Mouse (Mus musculus) kidney, embryonic 14.5 days (tissue): ENCODE measurements around the gene Cpn2. TPM values are rescaled to one million over a fixed set of nuclear protein-coding genes. Genes with fewer than 3 reads are reported as not detected.
A peak's percentile ranks its signal among the peaks of the same experiment; 100 is the strongest.

Experiments used
- ATAC-seq: fragments of 200-750 bp; cut with Nextera tagmentation; 2 replicates; pipeline ENCODE4 v1.8.0; 2017; ENCODE audit warnings: moderate number of reproducible peaks, mild to moderate bottlenecking, moderate TSS enrichment, moderate library complexity; ENCODE audit not compliant: low FRiP score, low TSS enrichment
- H3K27ac ChIP-seq: fragments of 300-500 bp; sonication (generic); 2 replicates; pipeline ENCODE4 v1.5.1; 2014; ENCODE audit warnings: low read depth, mild to moderate bottlenecking, low read length, moderate library complexity, mixed read lengths
- H3K27me3 ChIP-seq: fragments of 300-500 bp; sonication (generic); 2 replicates; pipeline ENCODE4 v1.6.1; 2014; ENCODE audit warnings: mild to moderate bottlenecking, low read length; ENCODE audit not compliant: control insufficient read depth, insufficient read depth
- H3K36me3 ChIP-seq: fragments of 300-500 bp; sonication (generic); 2 replicates; pipeline ENCODE4 v1.6.1; 2014; ENCODE audit warnings: low read length, mixed read lengths; ENCODE audit not compliant: control insufficient read depth, insufficient read depth
- H3K4me1 ChIP-seq: fragments of 300-500 bp; sonication (generic); 2 replicates; pipeline ENCODE4 v1.6.1; 2014; ENCODE audit warnings: low read length, mixed read lengths; ENCODE audit not compliant: control insufficient read depth, insufficient read depth
- H3K4me2 ChIP-seq: fragments of 300-500 bp; sonication (generic); replicated peaks from 2 replicates; pipeline ENCODE4 v1.6.1; 2014; ENCODE audit warnings: low read depth, mild to moderate bottlenecking, low read length
- H3K4me3 ChIP-seq: fragments of 300-500 bp; sonication (generic); 2 replicates; pipeline ENCODE4 v1.5.1; 2014; ENCODE audit warnings: mild to moderate bottlenecking, low read length
- H3K9ac ChIP-seq: fragments of 300-500 bp; sonication (generic); 2 replicates; pipeline ENCODE4 v1.6.1; 2014; ENCODE audit warnings: low read depth, mild to moderate bottlenecking, low read length, moderate library complexity
- H3K9me3 ChIP-seq: fragments of 300-500 bp; sonication (generic); 2 replicates; pipeline ENCODE4 v1.6.1; 2016; ENCODE audit warnings: low read length; ENCODE audit not compliant: control insufficient read depth
- WGBS: fragments of 180-500 bp; shearing (Covaris S2); extraction: QIAGEN DNeasy Blood & Tissue Kit; methylation state at CpG from one replicate; pipeline ENCODE4 v1.1.7; 2014; 5-methylcytosine and 5-hydroxymethylcytosine counted together
- polyA plus RNA-seq: library from polyadenylated mRNA; unstranded; fragments of >200 nt; fragmentation: Nextera tagmentation; extraction: Ambion mirVana; gene quantifications from 2 replicates; pipeline ENCODE4 v1.2.1, GENCODE M21; 2014

The Cpn2 gene
- polyA plus RNA-seq, 1 experiment from 2014 or later = not detected

DNA sequence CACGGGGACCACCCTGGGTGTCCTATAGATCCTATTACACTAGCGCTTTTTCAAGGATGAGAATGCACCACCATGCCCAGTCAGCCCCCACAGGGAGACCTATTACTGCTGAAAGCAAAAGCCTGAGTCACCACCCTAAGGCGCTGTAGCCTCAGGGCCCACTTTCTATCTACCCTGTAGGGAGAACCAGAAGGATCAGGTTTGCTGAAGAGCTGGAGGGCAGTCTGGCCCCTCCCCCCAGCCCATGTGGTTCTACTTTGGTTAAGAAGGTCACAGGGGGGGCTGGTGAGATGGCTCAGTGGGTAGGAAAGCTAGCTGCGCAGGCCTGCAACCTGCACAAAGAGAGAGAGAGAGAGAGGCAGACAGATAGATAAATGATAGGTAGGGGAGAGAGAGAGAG is 18.4 kb upstream of the Cpn2 start:
- H3K4me3 ChIP-seq = no peak overlapping the region
- H3K9ac ChIP-seq = no peak overlapping the region
- WGBS = 64% methylated on average over 4 of the region's 4 CpGs
- no peaks in the 10 kb centered on the region for H3K36me3 ChIP-seq
- no peak overlapping the region for H3K4me2 ChIP-seq
- peaks cover 24% of the 10 kb centered on the region for H3K4me1 ChIP-seq
- ATAC-seq = no peak
- H3K9me3 ChIP-seq = no peaks in the 10 kb centered on the region
- peaks cover 15% of the 10 kb centered on the region; the same call in 1 of the 2 replicates for H3K27me3 ChIP-seq
- H3K27ac ChIP-seq = no peak overlapping the region

DNA sequence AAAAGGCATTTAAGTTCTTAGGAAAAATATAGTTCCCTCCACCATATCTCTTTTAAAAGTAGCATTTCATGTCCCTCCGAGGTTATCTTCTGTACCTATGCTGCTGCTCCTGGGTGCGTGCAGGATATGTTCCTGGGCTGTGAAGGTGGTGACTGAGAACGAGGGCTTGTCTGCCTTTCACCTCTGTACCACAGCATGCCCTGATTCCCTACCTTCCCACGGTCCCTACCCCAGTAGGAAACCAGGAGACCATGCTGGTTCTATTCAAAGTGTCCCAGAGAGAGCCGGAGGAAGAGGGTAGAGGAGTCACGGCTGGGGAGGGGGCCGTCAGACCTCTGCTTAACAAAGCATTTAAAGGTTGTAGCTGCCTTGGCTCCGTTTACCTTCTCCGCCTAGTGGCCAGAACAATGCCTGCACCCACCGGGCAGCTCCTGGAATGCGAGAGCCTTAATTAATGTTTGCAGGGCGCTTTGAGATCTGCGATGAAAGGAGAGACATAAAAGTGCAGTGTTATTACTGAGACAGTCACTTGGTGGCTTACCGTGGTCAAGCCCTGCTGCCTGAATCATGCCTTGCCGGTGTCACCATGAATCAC is 16.5 kb upstream of the Cpn2 start:
- Histone ChIP-seq H3K27ac (no peak overlapping the region), H3K9ac (no peak overlapping the region), H3K4me3 (no peak overlapping the region; the same call in 1 of the 2 replicates), H3K9me3 (no peaks in the 10 kb centered on the region), H3K4me2 (peak overlapping the region; percentile 27), H3K4me1 (peaks cover 22% of the 10 kb centered on the region), H3K27me3 (peaks cover 15% of the 10 kb centered on the region; the same call in 1 of the 2 replicates), H3K36me3 (no peaks in the 10 kb centered on the region)
- ATAC-seq = 0 out of 2 replicates have a peak, but pooled peaks have one; percentile 30
- whole genome bisulfite sequencing = under 1% methylated on average over 15 of the region's 15 CpGs

DNA sequence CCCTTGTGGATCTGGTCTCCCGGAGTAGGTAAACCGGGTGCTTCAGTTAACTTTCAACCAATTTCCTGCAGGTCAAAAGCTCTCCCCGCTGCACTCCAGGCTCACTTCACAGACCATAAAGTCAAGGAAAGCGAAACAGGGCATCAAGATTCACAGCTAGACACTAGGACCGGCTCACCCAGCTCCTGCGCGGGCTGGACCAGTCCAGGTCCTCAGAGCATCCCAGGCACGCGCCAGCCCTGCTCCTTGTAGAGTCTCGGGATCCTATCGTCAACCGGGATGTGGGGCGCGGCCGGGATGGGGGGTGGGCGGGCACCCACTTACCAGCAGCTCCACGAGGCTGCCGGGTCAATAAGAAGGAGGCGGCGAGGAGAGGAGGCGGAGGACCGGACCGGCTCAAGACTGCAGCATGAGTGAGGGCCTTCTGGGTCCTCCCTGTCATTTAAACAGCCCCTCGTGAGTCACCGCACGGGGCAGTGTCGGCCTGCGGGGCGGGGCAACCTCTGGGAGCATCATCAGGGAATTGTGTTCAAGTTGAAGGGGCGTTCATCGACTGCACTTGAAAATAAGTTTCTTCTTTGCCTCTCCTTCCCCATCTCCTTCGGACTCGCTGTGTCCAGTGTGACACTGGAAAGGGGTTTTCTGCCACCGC is 15.7 kb upstream of the Cpn2 start, which contains the start of gene Lrrc15:
Gene Lrrc15, minus strand, starts transcription at position 413 of the 652 bp plus-strand sequence.
- Histone ChIP-seq H3K4me3 (peak within 1 kb of the TSS; percentile 28), H3K27ac (no peak within 1 kb of the TSS), H3K9me3 (no peaks in the 10 kb centered on the region), H3K27me3 (peaks cover 15% of the 10 kb centered on the region; the same call in 1 of the 2 replicates), H3K9ac (peak within 1 kb of the TSS; percentile 34), H3K4me2 (peak within 1 kb of the TSS; percentile 61), H3K4me1 (peaks cover 22% of the 10 kb centered on the region), H3K36me3 (no peaks in the 10 kb centered on the region)
- 2% methylated on average over 34 of the region's 34 CpGs for WGBS
- ATAC-seq = peak; percentile 51

DNA sequence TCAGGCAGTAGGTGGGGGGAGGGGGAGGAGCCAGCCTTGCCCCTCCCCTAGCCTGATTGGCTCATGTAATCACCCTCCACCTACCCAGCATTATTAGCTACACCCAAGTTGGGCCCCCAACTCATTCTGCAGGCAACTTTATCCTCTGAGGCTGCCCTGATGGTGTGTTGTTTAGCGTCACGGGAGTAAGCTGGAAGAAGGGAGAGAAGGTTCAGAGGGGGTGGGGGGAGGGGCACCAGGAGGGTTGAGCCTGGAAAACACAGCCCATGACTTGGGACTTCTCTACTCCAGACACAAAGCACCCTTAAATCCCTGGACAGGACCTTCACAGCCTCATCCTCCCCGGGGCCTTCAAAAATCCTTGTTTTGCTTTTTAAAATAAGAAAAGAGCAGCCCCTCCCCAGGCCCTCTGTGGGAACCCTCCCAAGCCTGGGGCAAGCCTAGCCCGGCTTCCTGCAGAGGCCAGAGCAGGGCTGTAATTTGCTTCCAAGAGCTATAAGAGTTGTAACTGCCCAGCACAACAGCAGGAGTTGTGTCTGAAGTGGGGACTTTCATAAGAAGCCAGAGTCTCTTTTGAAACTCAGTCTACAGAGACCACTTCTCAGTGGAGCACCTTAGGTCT is 13.5 kb upstream of the Cpn2 start:
- H3K9ac ChIP-seq = no peak overlapping the region
- 3% methylated on average over 4 of the region's 4 CpGs for WGBS
- peaks cover 15% of the 10 kb centered on the region; the same call in 1 of the 2 replicates for H3K27me3 ChIP-seq
- H3K4me2 ChIP-seq = no peak overlapping the region
- no peak overlapping the region for H3K27ac ChIP-seq
- ATAC-seq = no peak
- H3K9me3 ChIP-seq = no peaks in the 10 kb centered on the region
- no peaks in the 10 kb centered on the region for H3K36me3 ChIP-seq
- H3K4me1 ChIP-seq = peaks cover 22% of the 10 kb centered on the region
- H3K4me3 ChIP-seq = no peak overlapping the region

DNA sequence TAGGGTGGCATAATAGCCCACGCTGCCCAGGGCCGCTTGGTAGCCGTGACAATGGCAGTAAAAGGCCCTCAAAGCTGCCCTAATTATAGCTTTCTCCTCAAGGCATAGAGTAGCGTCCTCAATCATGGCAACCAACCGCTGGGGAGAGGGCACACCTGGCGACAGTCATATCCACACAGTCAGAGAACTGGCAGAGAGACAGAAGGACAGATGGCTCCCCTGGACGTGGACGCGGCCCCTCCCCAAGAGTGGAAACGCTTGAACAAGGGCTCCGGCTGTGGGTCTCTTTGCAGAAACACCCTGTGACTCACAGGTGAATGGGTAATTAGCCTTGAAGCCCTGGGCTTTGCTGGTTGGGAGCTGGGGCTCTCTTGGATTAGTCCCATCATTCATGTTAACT is 11.1 kb upstream of the Cpn2 start:
- Histone ChIP-seq H3K27ac (no peak overlapping the region), H3K4me1 (peaks cover 16% of the 10 kb centered on the region; the same call in 1 of the 2 replicates), H3K4me3 (no peak overlapping the region), H3K9ac (no peak overlapping the region), H3K9me3 (no peaks in the 10 kb centered on the region), H3K4me2 (no peak overlapping the region), H3K27me3 (peaks cover 10% of the 10 kb centered on the region; the same call in 1 of the 2 replicates), H3K36me3 (no peaks in the 10 kb centered on the region)
- 63% methylated on average over 11 of the region's 11 CpGs for WGBS
- ATAC-seq = no peak

DNA sequence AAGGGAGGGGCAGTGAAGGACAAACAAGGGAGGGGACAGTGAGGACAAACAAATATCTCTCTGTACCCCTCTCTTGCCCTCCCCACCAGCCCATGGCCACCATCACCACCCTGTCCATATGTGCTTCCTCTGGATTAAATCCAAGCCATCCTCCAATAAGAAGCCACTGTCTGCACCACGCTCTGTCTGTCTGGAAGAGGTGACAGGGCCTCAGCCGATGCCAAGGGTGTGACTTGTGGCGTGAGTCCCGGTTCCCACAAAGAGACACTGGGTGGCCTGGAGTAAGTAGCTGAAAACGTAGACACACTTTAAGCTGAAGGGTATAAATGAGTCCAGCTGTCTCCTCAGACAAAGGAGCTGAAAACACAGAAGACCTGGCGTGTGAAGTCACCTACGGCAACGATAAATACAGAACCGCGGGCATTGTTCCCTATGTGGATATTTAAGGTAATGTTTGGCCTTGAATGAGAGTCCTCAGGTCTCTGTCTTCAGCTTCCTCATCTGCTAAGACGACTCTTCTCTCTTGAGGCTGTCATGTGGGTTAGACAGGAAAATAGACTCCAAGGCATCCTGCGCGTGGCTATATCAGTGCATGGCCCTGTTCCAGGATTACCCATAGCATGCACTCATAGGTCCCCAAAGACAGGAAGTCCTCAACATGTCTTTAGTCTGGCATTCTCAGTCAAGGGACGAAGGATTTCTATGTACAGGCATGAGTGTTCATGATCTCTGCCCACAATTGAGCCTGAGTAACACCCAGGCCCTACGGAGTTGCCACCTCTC is 8.4 kb upstream of the Cpn2 start:
- no peak for ATAC-seq
- 79% methylated on average over 15 of the region's 15 CpGs for WGBS

DNA sequence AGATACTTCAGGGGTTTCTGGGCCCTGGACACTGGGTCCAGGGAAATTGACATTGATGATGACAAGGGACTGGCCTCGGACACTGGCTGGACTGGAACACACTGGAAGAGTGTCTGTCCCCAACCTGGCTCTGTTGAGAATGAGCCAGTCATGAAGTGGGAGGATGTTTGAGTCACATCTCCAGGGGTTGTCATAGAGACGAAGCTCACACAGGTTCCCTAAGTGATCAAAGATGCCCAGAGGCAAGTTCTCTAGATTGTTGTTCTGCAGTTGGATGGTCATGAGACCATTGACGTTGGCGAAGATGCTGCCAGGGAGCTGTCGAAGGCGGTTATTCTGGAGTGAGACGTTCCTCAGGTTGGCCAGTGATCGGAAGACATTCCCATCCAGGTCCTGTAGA is 5.8 kb upstream of the Cpn2 start:
- H3K4me2 ChIP-seq = no peak overlapping the region
- ATAC-seq = no peak
- WGBS = 91% methylated on average over 8 of the region's 8 CpGs
- H3K36me3 ChIP-seq = no peaks in the 10 kb centered on the region
- no peak overlapping the region for H3K4me3 ChIP-seq
- no peak overlapping the region for H3K9ac ChIP-seq
- no peaks in the 10 kb centered on the region for H3K4me1 ChIP-seq
- no peak overlapping the region for H3K27ac ChIP-seq
- H3K9me3 ChIP-seq = no peaks in the 10 kb centered on the region
- H3K27me3 ChIP-seq = no peaks in the 10 kb centered on the region

More for the DNA sequence above, 8.4 kb upstream of the Cpn2 start:
- H3K27me3 ChIP-seq = no peaks in the 10 kb centered on the region
- H3K9ac ChIP-seq = no peak overlapping the region
- no peak overlapping the region for H3K4me3 ChIP-seq
- peaks cover 5% of the 10 kb centered on the region; the same call in 1 of the 2 replicates for H3K4me1 ChIP-seq
- H3K27ac ChIP-seq = no peak overlapping the region
- no peaks in the 10 kb centered on the region for H3K36me3 ChIP-seq
- no peaks in the 10 kb centered on the region for H3K9me3 ChIP-seq
- H3K4me2 ChIP-seq = no peak overlapping the region

DNA sequence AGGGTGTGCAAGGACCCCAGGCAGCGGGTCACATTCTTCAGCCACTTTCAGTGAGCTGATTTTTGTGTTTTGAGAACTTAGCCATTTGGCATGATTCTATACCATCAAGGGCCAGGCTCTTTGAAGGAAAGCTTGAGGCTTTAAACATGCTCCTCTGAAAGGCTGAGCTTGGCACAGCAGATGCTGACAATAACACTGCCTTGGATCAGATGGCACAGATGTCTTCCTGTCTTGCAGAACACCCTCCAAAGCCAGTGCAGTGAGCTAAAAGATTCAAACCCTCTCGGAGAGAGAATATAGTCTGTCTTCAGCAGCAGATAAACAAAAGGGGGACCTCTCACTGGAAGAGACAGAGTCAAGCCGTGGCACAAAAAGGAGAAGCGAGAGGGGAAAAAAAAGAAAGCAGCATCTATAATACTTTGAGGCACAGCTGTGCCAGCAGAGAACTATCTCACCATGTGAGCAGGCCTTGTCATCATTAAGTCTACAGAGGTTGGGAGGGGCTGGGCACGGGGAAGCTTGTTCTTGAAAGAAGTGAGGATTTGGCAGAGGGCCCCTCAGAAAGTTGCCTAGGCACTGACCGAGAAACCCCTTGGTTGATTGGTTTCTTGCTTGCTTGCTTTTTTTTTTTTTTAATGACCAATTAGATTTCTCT is 4.8 kb upstream of the Cpn2 start:
- no peaks in the 10 kb centered on the region for H3K9me3 ChIP-seq
- 70% methylated on average over 6 of the region's 6 CpGs for WGBS
- no peaks in the 10 kb centered on the region for H3K36me3 ChIP-seq
- no peak for ATAC-seq
- H3K4me1 ChIP-seq = no peaks in the 10 kb centered on the region
- H3K27me3 ChIP-seq = no peaks in the 10 kb centered on the region
- H3K9ac ChIP-seq = no peak overlapping the region
- H3K4me3 ChIP-seq = no peak overlapping the region
- no peak overlapping the region for H3K27ac ChIP-seq
- no peak overlapping the region for H3K4me2 ChIP-seq
